Mouse (Mus musculus): ENCODE data around the gene 1700001C19Rik. TPM values are rescaled to one million over a fixed set of nuclear protein-coding genes. Genes with fewer than 3 reads are reported as not detected.

The 1700001C19Rik gene
- total and polyA plus RNA-seq, 3 experiments = not detected

GRCm38 (mm10) chr17:47386649-47387048 lies 50.5 kb downstream of the 1700001C19Rik start (continued):
- TF ChIP-seq HCFC1 (IDR thresholded peaks at IDR 0.05; ENCODE audit: low read depth, low read length) (no peak), BHLHE40 (IDR thresholded peaks at IDR 0.05; ENCODE audit: low read depth, low read length) (no peak), TCF12 (IDR thresholded peaks at IDR 0.05; ENCODE audit: low read depth, low read length) (0 out of 2 replicates have a peak, but pooled peaks have one; percentile 10), POLR2AphosphoS2 (IDR thresholded peaks at IDR 0.05; ENCODE audit: low read depth, low read length) (no peak), CHD2 (IDR thresholded peaks at IDR 0.05; ENCODE audit: low read length) (no peak), ZKSCAN1 (IDR thresholded peaks at IDR 0.05; ENCODE audit: borderline replicate concordance, low read depth, low read length) (no peak), EP300 (IDR thresholded peaks at IDR 0.05; ENCODE audit: low read length) (no peak), MEF2A (IDR thresholded peaks at IDR 0.05; ENCODE audit: borderline replicate concordance, low read depth, low read length) (no peak)

DNA sequence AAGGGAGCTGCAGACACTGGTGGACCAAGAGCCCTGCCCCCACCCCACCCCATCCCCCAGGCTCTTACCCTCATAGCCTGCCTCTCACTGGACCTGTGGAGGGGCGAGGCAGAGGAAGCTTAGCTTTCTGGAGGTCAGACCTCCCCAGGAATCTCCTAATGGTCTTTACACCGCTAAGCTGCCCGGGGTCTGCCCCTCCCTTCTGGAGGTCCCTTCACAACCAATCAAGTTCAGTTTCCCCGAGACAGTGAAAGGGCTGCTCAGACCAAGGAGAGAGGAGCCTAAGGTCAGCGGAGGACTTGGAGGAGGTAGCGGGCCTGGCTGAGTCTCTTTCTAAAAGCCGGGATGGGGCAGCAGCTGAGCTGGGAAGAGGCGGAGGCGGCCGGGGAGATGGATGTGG lies 52.0 kb downstream of the 1700001C19Rik start, which contains the start of gene Guca1b:
Guca1b (plus strand) TSS at position 249 of the 400 bp plus-strand sequence.
- Histone ChIP-seq H3K79me2 (replicated peaks; ENCODE audit: control insufficient read depth, extremely low read depth, insufficient read depth, poor library complexity, severe bottlenecking) (no peaks in the 10 kb centered on the region), H3K4me3 (replicated peaks in 1 of 3; ENCODE audit: low read depth in 2 of 3, low read length in 2 of 3, poor library complexity in 1 of 3) (no peak within 1 kb of the TSS), H3K27me3 (replicated peaks) (no peaks in the 10 kb centered on the region), H3K9me3 (replicated peaks; ENCODE audit: low read length) (peaks cover 9% of the 10 kb centered on the region), H3K4me1 (ENCODE audit: control insufficient read depth in 1 of 2, insufficient read depth in 2 of 2) (no peaks in the 10 kb centered on the region), H3K4me2 (ENCODE audit: insufficient read depth, low read depth, poor library complexity, severe bottlenecking) (no peak within 1 kb of the TSS), H3K36me3 (replicated peaks in 1 of 2; ENCODE audit: control insufficient read depth in 1 of 2, insufficient read depth in 1 of 2, low read length in 1 of 2) (peaks cover 16 to 59% of the 10 kb centered on the region in 2 experiments), H3K27ac (ENCODE audit: insufficient read depth, low read depth) (no peak within 1 kb of the TSS), H3K9ac (ENCODE audit: insufficient read depth, low read depth) (no peak within 1 kb of the TSS)
- in situ Hi-C loops (cut with MboI; ENCODE audit: low pct_ligation_motif_present, low pct_unique_long_range_greater_than_20kb, low sequenced_read_pairs) = loop anchor here (25.0 kb wide), 1 partner anchor 227 kb away; the partner anchor contains the start of genes Bysl, Gm20517 and Med20
- no peak for DNase-seq (ENCODE audit: extremely low read depth)
- dilution Hi-C loops (cut with MboI; ENCODE audit: extremely low pct_ligation_motif_present, extremely low pct_unique_long_range_greater_than_20kb, low sequenced_read_pairs) = no loop called here
- TF ChIP-seq IRF4 (IDR thresholded peaks at IDR 0.05; ENCODE audit: low read depth, low read length) (no peak), PAX5 (IDR thresholded peaks at IDR 0.05; ENCODE audit: low read length) (no peak), ZNF384 (IDR thresholded peaks at IDR 0.05; ENCODE audit: low read depth, low read length) (no peak), ELF1 (IDR thresholded peaks at IDR 0.05; ENCODE audit: low read depth, low read length) (no peak), ETS1 (conservative IDR thresholded peaks at IDR 0.05; ENCODE audit: low read depth, low read length) (no peak), TBP (conservative IDR thresholded peaks at IDR 0.05; ENCODE audit: low read depth, low read length) (no peak), CTCF (conservative IDR thresholded peaks at IDR 0.05 in 1 of 2, IDR thresholded peaks at IDR 0.05 in 1 of 2; ENCODE audit: low read depth in 2 of 2, low read length in 2 of 2) (no peak), NRF1 (IDR thresholded peaks at IDR 0.05; ENCODE audit: low read depth, low read length) (no peak), SIN3A (IDR thresholded peaks at IDR 0.05; ENCODE audit: low read length) (no peak), NELFE (IDR thresholded peaks at IDR 0.05; ENCODE audit: low read depth, low read length) (no peak), CHD2 (IDR thresholded peaks at IDR 0.05; ENCODE audit: low read length) (no peak), MAX (IDR thresholded peaks at IDR 0.05; ENCODE audit: low read length) (no peak), MAFK (IDR thresholded peaks at IDR 0.05; ENCODE audit: insufficient replicate concordance, low read length) (no peak), E2F4 (IDR thresholded peaks at IDR 0.05; ENCODE audit: insufficient replicate concordance, low read depth, low read length) (no peak), USF1 (IDR thresholded peaks at IDR 0.05; ENCODE audit: low read depth, low read length) (no peak), MYC (IDR thresholded peaks at IDR 0.05; ENCODE audit: low read depth, low read length) (no peak)
